Mouse (Mus musculus) spleen, adult 2 months (tissue): ENCODE measurements around the gene Trnt1. TPM values are rescaled to one million over a fixed set of nuclear protein-coding genes. Genes with fewer than 3 reads are reported as not detected.

Experiments
- DNase-seq, 2 experiments: peaks; one replicate each; pipeline versions ENCODE4 v3.0.0 to v3.0.0-alpha.2; 2012 to 2021; ENCODE audit warnings: low spot score in 2 of 2, low read depth in 1 of 2
- H3K27ac ChIP-seq: fragments of 200-500 bp; 2 replicates; pipeline ENCODE4 v1.5.1; 2012; ENCODE audit warnings: low read length, inconsistent platforms; ENCODE audit not compliant: insufficient read depth
- H3K27me3 ChIP-seq: fragments of 200-500 bp; 2 replicates; pipeline ENCODE4 v1.6.1; 2012; ENCODE audit warnings: mild to moderate bottlenecking, moderate library complexity, low read length, inconsistent platforms; ENCODE audit not compliant: control insufficient read depth, insufficient read depth
- H3K36me3 ChIP-seq: fragments of 200-500 bp; 2 replicates; pipeline ENCODE4 v1.6.1; 2012; ENCODE audit warnings: mild to moderate bottlenecking, low read length, inconsistent platforms; ENCODE audit not compliant: control insufficient read depth, insufficient read depth
- H3K4me1 ChIP-seq: fragments of 200-500 bp; 2 replicates; pipeline ENCODE4 v1.6.1; 2011; ENCODE audit warnings: inconsistent platforms; ENCODE audit not compliant: control insufficient read depth, insufficient read depth, insufficient read length
- H3K4me3 ChIP-seq: fragments of 200-500 bp; 2 replicates; pipeline ENCODE4 v1.5.1; 2011; ENCODE audit warnings: mild to moderate bottlenecking, inconsistent platforms; ENCODE audit not compliant: insufficient read depth, insufficient read length; ENCODE audit errors: extremely low read depth
- CTCF ChIP-seq: fragments of 200-500 bp; IDR thresholded peaks from 2 replicates; pipeline ENCODE4 v1.5.1; 2011; ENCODE audit warnings: mild to moderate bottlenecking, inconsistent platforms; ENCODE audit not compliant: insufficient read depth, insufficient read length, insufficient replicate concordance; ENCODE audit errors: extremely low read depth
- POLR2A ChIP-seq: fragments of 200-500 bp; IDR thresholded peaks from 2 replicates; pipeline ENCODE4 v1.6.1; 2011; ENCODE audit warnings: low read depth, low read length, inconsistent platforms
- WGBS: fragments of 180-500 bp; shearing (Covaris S2); methylation state at CpG from one replicate; pipeline ENCODE4 v1.1.7; 2018; 5-methylcytosine and 5-hydroxymethylcytosine counted together
- polyA plus RNA-seq: library from polyadenylated mRNA; depleted of rRNA; stranded (reverse); fragments of >200 nt; gene quantifications from 2 replicates; pipeline ENCODE4 v1.2.3, GENCODE M21; 2012; rRNA removed

The Trnt1 gene
- polyA plus RNA-seq, 1 experiment = 10.5 TPM

GRCm38 (mm10) chr6:106820566-106820965, 51.6 kb downstream of the Trnt1 start:
- TF ChIP-seq POLR2A (no peak), CTCF (no peak)
- Histone ChIP-seq H3K27ac (no peak overlapping the region), H3K36me3 (no peaks in the 10 kb centered on the region), H3K4me3 (no peak overlapping the region), H3K27me3 (no peaks in the 10 kb centered on the region), H3K4me1 (no peaks in the 10 kb centered on the region)
- no peak for DNase-seq

- Histone ChIP-seq H3K4me3 (no peak overlapping the region), H3K4me1 (no peaks in the 10 kb centered on the region), H3K36me3 (no peaks in the 10 kb centered on the region), H3K27ac (no peak overlapping the region), H3K27me3 (no peaks in the 10 kb centered on the region)
- TF ChIP-seq POLR2A = no peak
- no peak for TF ChIP-seq CTCF
- no peak for DNase-seq
- WGBS = 47% methylated on average over 1 of the region's 1 CpGs
These were observed 53.4 kb downstream of the Trnt1 start for GRCm38 (mm10) chr6:106822329-106822728.

Other genes with a start within 250 kb of the Trnt1 start
- gene Il5ra, start 20.1 kb upstream of the Trnt1 start, polyA plus RNA-seq = 0.79 and 1.1 TPM in 2 replicates
- 4.6 and 7.7 TPM in 2 replicates for gene Crbn, start 31.0 kb downstream of the Trnt1 start, polyA plus RNA-seq